Mouse (Mus musculus) limb, embryonic 10.5 days (tissue): ENCODE results near the gene Hist2h2aa2. TPM values are rescaled to one million over a fixed set of nuclear protein-coding genes. Genes with fewer than 3 reads are reported as not detected.
A peak's percentile ranks its signal among the peaks of the same experiment; 100 is the strongest.
"Not testable (repeated sequence)": the region's sequence is repeated elsewhere in the genome, so short reads cannot be mapped to it uniquely, and the experiment has no call there.

Experiments used
- DNase-seq: peaks from one replicate; pipeline ENCODE4 v3.0.0-alpha.2; 2017; ENCODE audit warnings: low spot score
- H3K27ac ChIP-seq: fragments of 300-500 bp; sonication (generic); 2 replicates; pipeline ENCODE4 v1.5.1; 2016; ENCODE audit warnings: mild to moderate bottlenecking
- H3K27me3 ChIP-seq: fragments of 300-500 bp; sonication (generic); 2 replicates; pipeline ENCODE4 v1.6.1; 2016; ENCODE audit warnings: low read depth, mild to moderate bottlenecking; ENCODE audit not compliant: poor library complexity, severe bottlenecking
- H3K36me3 ChIP-seq: fragments of 300-500 bp; sonication (generic); 2 replicates; pipeline ENCODE4 v1.6.1; 2016; ENCODE audit warnings: mild to moderate bottlenecking, moderate library complexity
- H3K4me1 ChIP-seq: fragments of 300-500 bp; sonication (generic); 2 replicates; pipeline ENCODE4 v1.6.1; 2016
- H3K4me3 ChIP-seq: fragments of 300-500 bp; sonication (generic); 2 replicates; pipeline ENCODE4 v1.5.1; 2016; ENCODE audit warnings: mild to moderate bottlenecking, moderate library complexity
- H3K9me3 ChIP-seq: fragments of 300-500 bp; sonication (generic); replicated peaks from 2 replicates; pipeline ENCODE4 v1.6.1; 2016; ENCODE audit warnings: mild to moderate bottlenecking
- WGBS: fragments of 180-500 bp; shearing (Covaris S2); methylation state at CpG from one replicate; pipeline ENCODE4 v1.1.7; 2016; 5-methylcytosine and 5-hydroxymethylcytosine counted together
- polyA plus RNA-seq: library from polyadenylated mRNA; unstranded; fragments of >200 nt; fragmentation: Nextera tagmentation; extraction: Ambion mirVana; gene quantifications from 2 replicates; pipeline ENCODE4 v1.2.1, GENCODE M21; 2016

Hist2h2aa2 gene
- polyA plus RNA-seq, 1 experiment from 2014 or later = 27.3 TPM

GRCm38 (mm10) chr3:96225421-96225820, 14.7 kb downstream of the Hist2h2aa2 start:
- Histone ChIP-seq H3K9me3 (no peaks in the 10 kb centered on the region), H3K4me1 (peaks cover 25% of the 10 kb centered on the region), H3K27ac (peak overlapping the region; percentile 66), H3K27me3 (no peaks in the 10 kb centered on the region), H3K36me3 (no peaks in the 10 kb centered on the region), H3K4me3 (no peak overlapping the region)
- DNase-seq = no peak
- WGBS = 50% methylated on average over 2 of the region's 2 CpGs

DNA sequence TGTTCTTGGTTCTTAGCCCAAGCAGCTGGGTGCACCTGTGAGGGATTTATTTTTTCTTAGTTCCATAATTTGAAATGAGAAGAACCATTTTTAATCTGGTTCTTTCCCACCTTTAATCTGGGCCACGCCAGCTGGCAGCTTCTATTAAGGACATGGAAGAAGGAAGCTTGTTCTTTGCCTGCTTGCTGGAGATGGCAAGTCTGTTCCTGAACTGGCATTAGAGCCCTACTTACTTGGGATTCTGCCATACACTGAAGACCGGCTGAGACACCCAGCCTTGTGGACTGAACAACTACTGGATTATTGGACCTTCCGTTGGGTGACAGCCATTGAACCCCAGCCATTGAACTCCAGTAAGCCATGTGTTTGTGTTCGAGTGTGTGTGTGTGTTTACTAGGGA, 17.3 kb downstream of the Hist2h2aa2 start:
- no peak overlapping the region for H3K27ac ChIP-seq
- WGBS = 93% methylated on average over 4 of the region's 4 CpGs
- no peak overlapping the region for H3K4me3 ChIP-seq
- no peaks in the 10 kb centered on the region for H3K9me3 ChIP-seq
- H3K36me3 ChIP-seq = no peaks in the 10 kb centered on the region
- H3K4me1 ChIP-seq = peaks cover 33% of the 10 kb centered on the region
- no peaks in the 10 kb centered on the region for H3K27me3 ChIP-seq
- DNase-seq = no peak

- DNase-seq = no peak
- H3K4me1 ChIP-seq = peaks cover 33% of the 10 kb centered on the region
- WGBS = 26% methylated on average over 9 of the region's 9 CpGs
These were observed 18.4 kb downstream of the Hist2h2aa2 start for GRCm38 (mm10) chr3:96221640-96222038.

DNA sequence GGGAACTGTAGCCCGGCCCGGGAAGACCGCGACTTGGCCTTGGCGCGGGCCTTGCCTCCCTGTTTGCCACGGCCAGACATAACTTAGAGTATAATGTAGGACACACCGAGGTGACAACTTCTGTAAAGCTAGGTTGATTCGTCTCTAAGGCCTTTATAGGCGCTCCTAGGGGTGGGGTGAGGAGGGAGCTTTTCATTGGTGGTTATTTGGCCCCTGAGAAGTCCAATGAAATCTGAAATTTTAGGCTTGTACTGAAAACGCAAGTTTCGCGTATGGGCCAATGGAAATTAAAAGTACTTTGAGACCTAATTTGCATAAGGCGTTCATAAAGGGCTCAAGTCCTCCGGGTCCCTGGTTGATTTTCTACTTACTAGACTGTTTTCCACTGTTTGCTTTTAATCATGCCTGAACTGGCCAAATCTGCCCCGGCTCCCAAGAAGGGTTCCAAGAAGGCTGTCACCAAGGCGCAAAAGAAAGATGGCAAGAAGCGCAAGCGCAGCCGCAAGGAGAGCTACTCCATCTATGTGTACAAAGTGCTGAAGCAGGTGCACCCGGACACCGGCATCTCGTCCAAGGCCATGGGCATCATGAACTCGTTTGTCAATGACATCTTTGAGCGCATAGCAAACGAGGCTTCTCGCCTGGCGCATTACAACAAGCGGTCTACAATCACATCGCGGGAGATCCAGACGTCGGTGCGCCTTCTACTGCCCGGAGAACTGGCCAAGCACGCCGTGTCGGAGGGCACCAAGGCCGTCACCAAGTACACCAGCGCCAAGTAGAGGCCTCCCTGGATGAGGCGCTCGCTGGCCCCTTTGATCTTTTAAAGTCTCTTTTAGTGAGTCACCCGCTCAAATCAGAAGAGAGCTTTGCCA, 19.1 kb downstream of the Hist2h2aa2 start, which contains the start of the genes Hist2h2ac and Hist2h2be:
Gene Hist2h2ac, minus strand, starts transcription at position 116 of the 875 bp plus-strand sequence.
Gene Hist2h2be, plus strand, starts transcription at position 355 of the 875 bp plus-strand sequence.
- Histone ChIP-seq H3K4me1 (peaks cover 29% of the 10 kb centered on the region), H3K4me3 (peak within 1 kb of the TSS; percentile 65), H3K27ac (peak within 1 kb of the TSS; percentile 97), H3K27me3 (no peaks in the 10 kb centered on the region), H3K9me3 (no peaks in the 10 kb centered on the region), H3K36me3 (no peaks in the 10 kb centered on the region)
- peak; percentile 80 for DNase-seq
- WGBS = under 1% methylated on average over 43 of the region's 43 CpGs

More at GRCm38 (mm10) chr3:96221640-96222038, 18.4 kb downstream of the Hist2h2aa2 start:
- Histone ChIP-seq H3K9me3 (no peaks in the 10 kb centered on the region), H3K36me3 (no peaks in the 10 kb centered on the region), H3K27ac (peak overlapping the region; percentile 97), H3K4me3 (peak overlapping the region; percentile 65), H3K27me3 (no peaks in the 10 kb centered on the region)

DNA sequence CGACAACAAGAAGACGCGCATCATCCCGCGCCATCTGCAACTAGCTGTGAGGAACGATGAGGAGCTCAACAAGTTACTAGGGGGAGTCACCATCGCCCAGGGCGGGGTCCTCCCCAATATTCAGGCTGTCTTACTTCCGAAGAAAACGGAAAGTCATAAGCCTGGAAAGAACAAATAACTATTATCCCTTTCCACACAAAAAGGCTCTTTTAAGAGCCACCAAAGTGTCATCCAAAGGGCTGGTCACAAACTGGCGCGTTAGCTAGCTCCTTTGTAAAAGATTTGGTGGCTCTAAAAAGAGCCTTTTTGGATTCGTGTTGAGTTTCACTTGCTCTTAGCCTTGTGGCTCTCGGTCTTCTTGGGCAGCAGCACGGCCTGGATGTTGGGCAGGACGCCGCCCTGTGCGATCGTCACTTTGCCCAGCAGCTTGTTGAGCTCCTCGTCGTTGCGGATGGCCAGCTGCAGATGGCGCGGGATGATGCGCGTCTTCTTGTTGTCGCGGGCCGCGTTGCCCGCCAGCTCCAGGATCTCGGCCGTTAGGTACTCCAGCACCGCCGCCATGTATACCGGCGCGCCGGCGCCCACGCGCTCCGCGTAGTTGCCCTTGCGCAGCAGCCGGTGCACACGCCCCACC, 19.8 kb downstream of the Hist2h2aa2 start:
- Histone ChIP-seq H3K27ac (peak overlapping the region; percentile 97), H3K4me1 (peaks cover 28% of the 10 kb centered on the region), H3K4me3 (peak overlapping the region; percentile 65)
- not testable (repeated sequence) for H3K9me3 ChIP-seq, H3K36me3 ChIP-seq, H3K27me3 ChIP-seq
- WGBS = under 1% methylated on average over 31 of the region's 47 CpGs
- DNase-seq = peak; percentile 59

DNA sequence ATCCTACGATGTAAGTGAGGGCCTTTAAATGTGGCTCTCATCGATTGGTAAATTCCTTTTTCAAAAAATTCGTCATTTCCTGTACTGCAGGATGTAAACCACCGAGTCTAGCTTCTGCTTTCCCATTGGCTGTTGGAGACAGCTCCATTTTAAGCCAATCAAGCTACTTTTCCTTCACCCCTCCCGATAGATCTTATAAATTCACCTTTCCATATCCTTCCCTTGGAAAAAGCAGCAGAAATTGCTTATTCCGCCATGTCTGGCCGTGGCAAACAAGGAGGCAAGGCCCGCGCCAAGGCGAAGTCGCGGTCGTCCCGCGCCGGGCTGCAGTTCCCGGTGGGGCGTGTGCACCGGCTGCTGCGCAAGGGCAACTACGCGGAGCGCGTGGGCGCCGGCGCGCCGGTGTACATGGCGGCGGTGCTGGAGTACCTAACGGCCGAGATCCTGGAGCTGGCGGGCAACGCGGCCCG, 20.4 kb downstream of the Hist2h2aa2 start, which contains the start of the genes Bola1 and Hist2h2ab:
Gene Bola1, minus strand, starts transcription at position 49 of the 470 bp plus-strand sequence.
Gene Hist2h2ab, plus strand, starts transcription at position 205 of the 470 bp plus-strand sequence.
- under 1% methylated on average over 37 of the region's 37 CpGs for WGBS
- H3K27me3 ChIP-seq = no peaks in the 10 kb centered on the region
- peak within 1 kb of the TSS; percentile 97 for H3K27ac ChIP-seq
- H3K9me3 ChIP-seq = no peaks in the 10 kb centered on the region
- peak; percentile 82 for DNase-seq
- H3K4me3 ChIP-seq = peak within 1 kb of the TSS; percentile 65
- H3K4me1 ChIP-seq = peaks cover 28% of the 10 kb centered on the region
- H3K36me3 ChIP-seq = no peaks in the 10 kb centered on the region

DNA sequence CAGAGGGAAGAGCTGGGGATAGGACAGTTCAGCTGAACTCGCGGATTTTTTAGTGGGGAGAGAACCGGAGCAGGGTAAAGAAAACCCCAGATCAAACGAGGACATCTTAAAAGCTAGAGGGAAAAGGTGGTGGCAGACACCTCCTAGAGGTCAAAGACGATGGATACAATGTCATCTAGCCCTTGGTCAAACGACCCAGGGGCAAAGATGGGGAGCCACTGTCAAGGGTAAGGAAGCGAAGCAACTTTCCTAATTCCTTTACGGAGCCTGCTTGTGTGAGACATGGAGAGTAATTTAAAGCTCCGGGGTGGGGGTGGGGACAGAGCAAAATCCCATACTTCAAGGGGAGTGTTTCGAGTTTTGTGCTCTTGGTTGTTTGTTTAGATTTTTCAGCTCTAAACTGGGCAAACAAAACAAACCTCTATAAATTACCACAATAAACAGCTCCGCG, 20.9 kb downstream of the Hist2h2aa2 start:
- H3K27me3 ChIP-seq = no peaks in the 10 kb centered on the region
- no peaks in the 10 kb centered on the region for H3K36me3 ChIP-seq
- H3K4me1 ChIP-seq = peaks cover 28% of the 10 kb centered on the region
- peak; percentile 61 for DNase-seq
- under 1% methylated on average over 12 of the region's 12 CpGs for WGBS
- H3K4me3 ChIP-seq = peak overlapping the region; percentile 65
- H3K9me3 ChIP-seq = no peaks in the 10 kb centered on the region
- peak overlapping the region; percentile 97 for H3K27ac ChIP-seq

DNA sequence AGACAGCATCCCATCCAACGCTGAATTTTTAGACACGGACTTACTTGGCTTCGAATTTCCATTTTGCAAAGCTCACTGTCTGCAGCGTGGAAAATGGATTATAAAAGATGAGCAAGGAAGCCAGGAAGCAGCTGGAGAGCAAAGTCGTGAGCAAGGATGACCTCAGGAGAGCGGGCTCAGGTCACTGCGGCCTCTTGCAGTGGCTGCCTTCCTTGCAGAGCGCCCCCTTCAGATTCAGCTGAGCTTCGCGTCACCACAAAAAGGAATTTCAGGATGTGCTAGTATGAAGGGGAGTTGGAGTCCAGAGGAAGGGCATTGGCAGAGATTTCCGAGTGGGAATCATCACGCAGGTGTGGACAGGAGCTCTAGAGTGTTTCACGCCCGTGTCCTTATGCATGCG, 30.8 kb downstream of the Hist2h2aa2 start:
- no peak for DNase-seq
- Histone ChIP-seq H3K9me3 (no peaks in the 10 kb centered on the region), H3K4me3 (no peak overlapping the region), H3K27ac (no peak overlapping the region), H3K36me3 (no peaks in the 10 kb centered on the region), H3K27me3 (no peaks in the 10 kb centered on the region), H3K4me1 (peaks cover 23% of the 10 kb centered on the region)
- WGBS = 24% methylated on average over 15 of the region's 15 CpGs

DNA sequence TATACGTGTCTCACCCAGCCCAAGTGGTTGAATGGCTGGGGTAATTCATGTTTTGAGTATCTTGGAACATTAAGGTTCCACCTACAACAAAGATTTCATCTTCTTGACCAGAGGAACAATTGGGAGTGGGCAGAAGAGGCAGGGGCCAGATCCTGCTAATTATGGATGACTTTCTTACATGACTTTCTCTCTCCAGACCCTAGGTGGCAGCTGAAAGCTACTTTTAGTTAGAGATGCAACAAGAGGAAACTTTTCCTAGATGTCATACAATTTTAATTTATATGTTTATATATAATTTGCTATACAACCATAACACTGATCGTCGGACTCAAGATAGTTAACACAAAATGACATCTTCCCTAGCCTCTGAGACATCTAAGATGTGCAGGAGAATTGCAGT, 32.3 kb downstream of the Hist2h2aa2 start:
- no peak for DNase-seq
- Histone ChIP-seq H3K4me3 (no peak overlapping the region), H3K4me1 (peaks cover 13% of the 10 kb centered on the region), H3K36me3 (no peaks in the 10 kb centered on the region), H3K27me3 (no peaks in the 10 kb centered on the region), H3K9me3 (no peaks in the 10 kb centered on the region), H3K27ac (no peak overlapping the region)
- 91% methylated on average over 3 of the region's 3 CpGs for WGBS

DNA sequence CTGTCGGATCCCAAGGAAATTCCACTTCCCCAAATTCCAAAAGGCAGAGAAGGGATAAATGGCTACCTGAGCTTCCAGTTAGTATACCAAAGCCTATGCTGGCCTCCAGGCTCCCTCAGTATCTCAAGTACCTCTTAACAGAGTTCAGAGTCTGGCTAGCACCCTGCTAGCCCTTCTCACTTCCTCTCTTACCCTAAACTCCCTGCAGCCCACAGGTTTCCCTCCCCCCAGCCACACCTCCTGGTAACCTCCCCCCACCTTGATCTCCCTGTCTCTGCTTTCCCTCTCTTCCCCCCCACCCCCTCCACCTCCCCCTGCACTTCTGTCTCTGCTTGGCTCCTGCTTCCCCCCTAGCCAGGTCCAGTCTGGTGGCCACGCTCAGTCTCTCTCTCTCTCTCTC, 40.3 kb downstream of the Hist2h2aa2 start:
- no peak overlapping the region for H3K4me3 ChIP-seq
- 62% methylated on average over 2 of the region's 2 CpGs for WGBS
- no peaks in the 10 kb centered on the region for H3K27me3 ChIP-seq
- H3K27ac ChIP-seq = no peak overlapping the region
- peaks cover 21% of the 10 kb centered on the region for H3K4me1 ChIP-seq
- DNase-seq = no peak
- no peaks in the 10 kb centered on the region for H3K9me3 ChIP-seq
- H3K36me3 ChIP-seq = peaks cover 10% of the 10 kb centered on the region

DNA sequence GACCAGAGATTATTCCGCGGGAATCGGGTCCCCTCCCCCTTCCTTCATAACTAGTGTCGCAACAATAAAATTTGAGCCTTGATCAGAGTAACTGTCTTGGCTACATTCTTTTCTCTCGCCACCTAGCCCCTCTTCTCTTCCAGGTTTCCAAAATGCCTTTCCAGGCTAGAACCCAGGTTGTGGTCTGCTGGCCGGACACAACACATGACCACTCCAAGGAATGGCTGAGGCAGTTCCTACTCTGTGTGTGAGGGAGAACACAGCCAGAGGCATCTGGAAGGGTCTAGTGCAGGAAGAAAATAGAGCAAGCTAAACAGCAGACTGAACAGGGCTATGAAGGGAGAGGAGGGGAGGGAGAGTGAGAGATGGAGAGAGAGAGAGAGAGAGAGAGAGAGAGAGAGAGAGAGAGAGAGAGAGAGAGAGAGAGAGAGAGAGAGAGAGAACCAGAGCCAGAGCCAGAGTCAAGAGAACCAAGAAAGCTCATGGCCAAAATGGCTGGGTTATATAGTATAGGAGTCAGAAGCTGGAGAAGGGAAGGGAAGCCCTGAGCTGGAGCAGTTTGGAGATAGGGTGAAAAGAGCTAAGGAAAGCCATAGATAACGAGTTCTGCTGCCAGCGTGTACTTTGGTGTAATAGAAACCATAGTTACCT, 41.4 kb downstream of the Hist2h2aa2 start:
- 24% methylated on average over 7 of the region's 8 CpGs for WGBS
- H3K27ac ChIP-seq, DNase-seq, H3K36me3 ChIP-seq, H3K27me3 ChIP-seq, H3K9me3 ChIP-seq: not testable (repeated sequence)
- Histone ChIP-seq H3K4me1 (peaks cover 22% of the 10 kb centered on the region), H3K4me3 (peak overlapping the region; percentile 13; the same call in 1 of the 2 replicates)

DNA sequence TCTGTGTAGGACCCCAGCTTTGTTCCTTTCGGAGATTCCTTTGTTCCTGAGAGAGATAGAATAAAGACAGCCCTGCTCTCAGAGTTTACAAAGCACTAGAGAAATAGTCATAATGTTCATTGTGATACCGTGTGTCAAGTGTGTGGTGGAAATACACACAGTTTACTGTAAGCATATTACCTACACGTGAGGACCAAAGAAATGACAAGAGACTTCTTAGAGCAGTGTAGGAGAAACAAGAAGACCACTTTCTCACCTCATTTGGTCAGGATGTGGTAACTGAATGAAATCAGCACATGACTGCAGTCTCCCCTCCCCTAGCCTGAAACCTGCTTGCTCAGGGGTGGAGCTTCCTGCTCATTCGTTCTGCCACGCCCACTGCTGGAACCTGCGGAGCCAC, 41.9 kb downstream of the Hist2h2aa2 start:
- Histone ChIP-seq H3K9me3 (no peaks in the 10 kb centered on the region), H3K4me1 (peaks cover 27% of the 10 kb centered on the region), H3K4me3 (peak overlapping the region; percentile 66), H3K36me3 (peaks cover 13% of the 10 kb centered on the region), H3K27ac (peak overlapping the region; percentile 98), H3K27me3 (no peaks in the 10 kb centered on the region)
- 6% methylated on average over 6 of the region's 6 CpGs for WGBS
- no peak for DNase-seq
